Mouse (Mus musculus): ENCODE data around the gene Astn2.

GRCm38 (mm10) chr4:65620125-65620524 lies 784.3 kb downstream of the Astn2 start:
- TF ChIP-seq CTCF (IDR thresholded peaks at IDR 0.05 in 2 of 3, conservative IDR thresholded peaks at IDR 0.05 in 1 of 3; ENCODE audit: control insufficient read depth in 1 of 3, insufficient read depth in 1 of 3, low read depth in 2 of 3, low read length in 3 of 3, poor library complexity in 1 of 3, severe bottlenecking in 1 of 3) (no peak), NELFE (IDR thresholded peaks at IDR 0.05; ENCODE audit: low read depth, low read length) (no peak)

Data from MEL (cell line).